Mouse (Mus musculus): ENCODE data around the gene Dpm3.

Gene Dpm3

DNA sequence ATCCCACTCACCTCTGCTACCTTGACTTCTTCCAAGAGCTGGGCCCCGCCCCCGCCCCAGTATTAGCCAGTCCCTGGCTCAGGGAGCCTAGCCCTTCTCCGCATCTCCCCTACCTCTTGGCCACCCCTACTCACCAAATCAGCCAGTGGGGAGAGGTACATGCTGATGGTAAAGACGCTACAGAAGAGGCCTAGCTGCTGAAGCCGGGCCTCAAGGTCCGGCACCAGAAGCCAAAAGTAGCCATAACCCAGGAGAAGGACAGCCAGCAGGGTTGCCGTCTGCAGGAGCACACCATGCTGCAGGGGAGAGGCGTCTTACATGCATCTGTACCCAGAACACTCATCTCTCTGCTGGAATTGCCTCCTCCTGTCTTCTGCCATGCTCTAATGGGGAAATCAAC, 9.8 kb downstream of the Dpm3 start:
- no peak for DNase-seq (ENCODE audit: low spot score)

- DNase-seq (ENCODE audit: low spot score) = peak; percentile 76
These were observed 11.0 kb downstream of the Dpm3 start, which contains the start of gene Slc50a1 for GRCm38 (mm10) chr3:89270051-89270755. Gene Slc50a1, minus strand, starts transcription at chr3:89270570.

- no peak for DNase-seq (ENCODE audit: low spot score)
These were observed 11.7 kb downstream of the Dpm3 start for GRCm38 (mm10) chr3:89270891-89271290.

DNA sequence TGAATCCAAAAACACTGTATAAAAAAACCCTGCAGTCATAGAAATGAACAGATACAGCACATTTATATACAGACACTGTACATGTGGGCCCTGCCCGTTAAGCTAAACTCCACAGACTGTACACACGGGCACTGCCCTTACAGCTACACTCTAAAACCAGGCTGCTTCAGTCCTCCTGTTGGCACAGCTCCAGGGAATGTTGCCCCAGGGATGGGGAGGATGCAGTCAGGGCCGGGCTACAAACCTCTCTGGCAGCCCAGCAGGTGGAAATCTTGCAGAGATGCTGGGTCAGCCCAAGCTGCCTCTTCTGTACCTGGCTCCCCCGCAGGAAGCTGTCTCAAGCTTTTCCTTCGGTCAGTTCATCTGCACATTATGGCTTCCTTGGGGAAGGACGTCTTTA, 12.6 kb downstream of the Dpm3 start:
- DNase-seq (ENCODE audit: low spot score) = no peak

GRCm38 (mm10) chr3:89276061-89276460, 16.9 kb downstream of the Dpm3 start:
- no peak for DNase-seq (ENCODE audit: low spot score)

- DNase-seq (ENCODE audit: low spot score) = no peak
These were observed 18.3 kb downstream of the Dpm3 start for GRCm38 (mm10) chr3:89277281-89278021.

DNA sequence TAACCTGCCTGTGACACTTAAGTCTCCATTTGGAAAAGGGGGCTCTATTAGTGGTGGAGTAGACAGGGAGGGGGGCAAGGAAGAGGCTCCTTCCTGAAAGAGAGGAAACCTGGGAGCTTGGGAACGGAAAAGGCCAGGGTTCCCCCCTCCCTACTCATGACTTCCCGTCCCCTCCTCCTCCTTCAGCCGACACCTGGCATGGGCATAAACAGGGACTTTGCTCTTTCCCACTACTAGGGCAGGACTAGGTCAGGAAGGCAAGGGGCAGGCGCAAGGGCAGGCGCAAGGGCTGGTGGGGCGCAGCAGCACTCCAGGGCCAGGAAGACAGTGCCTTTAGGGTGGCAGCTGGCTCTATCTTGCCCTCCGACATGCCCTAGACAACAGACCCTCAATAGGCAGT, 18.9 kb downstream of the Dpm3 start:
- no peak for DNase-seq (ENCODE audit: low spot score)

DNA sequence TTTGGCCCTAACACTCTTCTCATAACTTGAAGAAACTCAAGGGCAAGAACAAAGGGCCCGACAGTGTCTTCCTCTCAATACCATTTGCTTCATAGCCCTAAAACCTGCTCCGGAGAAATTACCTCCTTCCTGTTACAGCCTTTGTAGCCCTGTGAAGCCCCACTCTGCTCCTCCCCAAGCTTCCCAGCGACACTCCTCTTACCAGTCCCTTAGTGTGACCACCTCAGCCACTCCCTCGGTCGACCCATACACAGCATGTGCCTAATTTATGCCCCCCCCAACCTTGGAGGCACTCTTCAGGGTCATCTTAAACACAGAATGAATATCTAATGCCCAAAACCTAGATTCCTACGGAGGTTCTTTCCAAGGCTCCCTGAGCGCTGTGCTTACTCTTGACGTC, 19.5 kb downstream of the Dpm3 start:
- no peak for DNase-seq (ENCODE audit: low spot score)

DNA sequence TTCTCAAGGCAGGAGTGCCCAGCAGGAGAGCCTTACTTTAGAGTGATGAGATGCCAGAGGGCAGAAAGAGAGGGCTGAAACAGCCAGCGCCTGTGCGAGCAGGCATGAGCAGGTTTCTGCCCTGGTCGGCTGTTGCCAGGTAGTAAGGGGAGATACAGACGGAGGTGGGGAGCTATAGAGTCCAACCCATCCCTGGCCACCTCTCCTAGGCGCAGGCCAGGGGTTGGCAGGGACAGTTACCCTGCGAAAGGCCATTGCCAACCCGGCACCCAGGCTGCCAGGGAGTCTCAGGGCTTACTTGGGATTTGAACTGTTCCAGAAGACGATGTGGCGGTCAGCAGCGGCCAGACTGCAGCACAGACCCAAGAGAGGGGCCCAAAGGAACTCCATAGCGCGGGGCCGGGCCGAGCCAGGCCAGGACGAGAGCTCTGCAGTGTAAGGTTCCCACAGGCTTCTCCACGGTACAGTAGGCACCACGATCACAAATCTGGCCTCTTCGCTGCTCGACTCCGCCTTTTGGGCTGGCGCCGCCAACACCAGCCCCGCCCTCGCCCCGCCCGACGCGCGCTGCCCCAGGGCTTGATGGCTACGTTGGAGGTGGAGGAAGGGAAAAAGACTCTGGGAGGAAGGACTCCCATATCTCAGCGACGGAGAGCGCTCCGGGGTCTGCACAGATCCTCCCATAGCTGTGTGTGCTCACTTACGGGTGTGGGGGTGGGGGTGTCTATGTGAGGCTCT, 20.2 kb downstream of the Dpm3 start:
- peak; percentile 89 for DNase-seq (ENCODE audit: low spot score)

GRCm38 (mm10) chr3:89280050-89280605, 21.0 kb downstream of the Dpm3 start:
- DNase-seq (ENCODE audit: low spot score) = peak; percentile 63

GRCm38 (mm10) chr3:89280606-89281511, 21.7 kb downstream of the Dpm3 start, which contains the start of gene Efna1:
Gene Efna1, minus strand, starts transcription at chr3:89281142.
- DNase-seq (ENCODE audit: low spot score) = peak; percentile 72

DNA sequence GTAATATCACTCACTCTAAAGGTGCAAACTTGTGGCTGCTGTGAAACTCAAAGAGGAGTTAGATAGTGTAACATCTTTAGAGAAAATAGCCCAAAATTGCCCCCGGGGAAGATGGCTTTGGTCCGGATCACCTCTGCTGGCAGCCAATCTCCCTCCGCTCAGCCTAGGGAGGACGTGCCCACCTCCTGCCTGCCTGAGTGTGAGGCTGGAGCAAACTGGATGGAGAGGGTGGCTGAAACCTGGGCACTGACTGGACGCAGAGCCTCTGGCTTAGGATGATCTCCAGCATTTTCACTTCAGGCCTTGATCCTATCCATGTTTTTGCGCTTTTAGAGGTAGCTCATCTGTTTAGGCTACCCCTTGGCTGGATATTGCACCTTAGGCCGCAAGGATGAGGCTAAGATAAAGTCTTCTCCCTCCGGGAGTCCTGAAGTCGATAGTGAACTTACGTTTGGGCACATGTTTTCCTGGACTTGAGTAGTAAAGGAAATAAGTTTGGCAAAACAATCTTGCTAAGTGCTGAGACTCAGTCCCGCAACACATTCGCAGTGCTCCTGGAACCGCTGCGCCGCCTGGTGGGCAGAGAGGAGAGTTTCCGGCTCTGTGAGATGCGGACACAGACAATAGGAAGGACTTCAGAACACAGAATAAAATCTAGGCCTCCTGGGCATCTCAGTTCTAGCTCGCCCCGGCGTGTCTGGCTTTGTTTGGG, 22.6 kb downstream of the Dpm3 start:
- peak; percentile 96 for DNase-seq (ENCODE audit: low spot score)

DNA sequence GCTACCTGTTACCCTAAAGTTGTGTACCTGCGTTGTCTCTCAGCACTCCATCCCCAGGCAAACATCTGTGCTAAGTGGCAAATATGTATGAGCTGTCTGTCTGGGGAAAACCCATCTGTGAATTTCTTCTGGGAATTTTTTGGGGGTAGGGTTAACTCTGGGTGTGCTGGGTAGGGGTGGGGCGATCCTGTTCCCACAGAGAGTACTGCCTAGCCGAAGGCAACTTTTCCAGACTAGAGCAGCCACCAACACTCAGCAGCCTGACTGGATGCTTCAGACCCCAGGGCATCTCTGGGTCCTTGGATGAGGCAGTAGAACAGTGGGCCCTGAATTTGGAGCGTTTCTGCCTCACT, 23.1 kb downstream of the Dpm3 start:
- no peak for DNase-seq (ENCODE audit: low spot score)

DNA sequence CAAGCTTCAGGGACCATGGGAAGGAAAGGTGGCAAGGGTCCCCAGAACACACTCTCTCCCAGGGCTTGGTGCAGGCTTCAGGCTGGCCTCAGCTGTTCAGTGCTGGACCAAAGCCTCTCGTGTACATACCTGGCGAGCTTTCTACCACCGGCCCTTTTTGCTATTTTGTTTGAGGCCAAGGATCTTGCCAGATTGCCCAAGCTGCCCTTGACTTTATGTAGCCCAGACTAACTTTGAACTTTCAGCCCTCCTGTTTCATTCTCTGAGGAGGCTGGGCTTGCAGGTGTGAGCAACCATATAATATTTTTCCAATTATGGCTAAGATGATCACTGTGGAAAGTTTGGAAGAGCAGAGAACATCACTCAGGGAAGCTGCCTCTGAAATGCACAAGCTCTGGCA, 25.1 kb downstream of the Dpm3 start:
- no peak for DNase-seq (ENCODE audit: low spot score)

GRCm38 (mm10) chr3:89285526-89285925, 26.4 kb downstream of the Dpm3 start:
- DNase-seq (ENCODE audit: low spot score) = no peak

DNA sequence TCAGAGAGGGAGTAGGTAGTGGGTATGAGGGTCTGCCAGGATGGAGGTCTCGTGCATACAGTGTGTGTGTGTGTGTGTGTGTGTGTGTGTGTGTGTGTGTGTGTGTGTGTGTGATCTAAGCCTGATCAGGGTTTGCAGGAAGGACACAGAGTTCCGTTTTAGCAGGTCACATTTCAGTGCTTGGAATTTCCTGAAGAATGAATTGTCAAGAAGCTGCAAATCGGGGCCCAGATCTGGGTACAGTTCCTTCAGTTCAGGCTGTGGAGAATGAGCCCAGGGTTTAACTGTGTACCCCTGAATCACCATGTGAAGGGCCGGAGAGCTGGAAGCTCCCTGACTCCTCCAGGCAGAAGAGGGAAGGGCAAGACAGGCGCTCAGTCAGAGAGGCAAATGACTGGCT, 28.1 kb downstream of the Dpm3 start:
- DNase-seq (ENCODE audit: low spot score) = no peak

- DNase-seq (ENCODE audit: low spot score) = peak; percentile 29
These were observed 29.4 kb downstream of the Dpm3 start for GRCm38 (mm10) chr3:89288503-89288928.

GRCm38 (mm10) chr3:89291874-89292273, 32.7 kb downstream of the Dpm3 start:
- DNase-seq (ENCODE audit: low spot score) = no peak

GRCm38 (mm10) chr3:89292303-89292702, 33.1 kb downstream of the Dpm3 start:
- DNase-seq (ENCODE audit: low spot score) = no peak

DNA sequence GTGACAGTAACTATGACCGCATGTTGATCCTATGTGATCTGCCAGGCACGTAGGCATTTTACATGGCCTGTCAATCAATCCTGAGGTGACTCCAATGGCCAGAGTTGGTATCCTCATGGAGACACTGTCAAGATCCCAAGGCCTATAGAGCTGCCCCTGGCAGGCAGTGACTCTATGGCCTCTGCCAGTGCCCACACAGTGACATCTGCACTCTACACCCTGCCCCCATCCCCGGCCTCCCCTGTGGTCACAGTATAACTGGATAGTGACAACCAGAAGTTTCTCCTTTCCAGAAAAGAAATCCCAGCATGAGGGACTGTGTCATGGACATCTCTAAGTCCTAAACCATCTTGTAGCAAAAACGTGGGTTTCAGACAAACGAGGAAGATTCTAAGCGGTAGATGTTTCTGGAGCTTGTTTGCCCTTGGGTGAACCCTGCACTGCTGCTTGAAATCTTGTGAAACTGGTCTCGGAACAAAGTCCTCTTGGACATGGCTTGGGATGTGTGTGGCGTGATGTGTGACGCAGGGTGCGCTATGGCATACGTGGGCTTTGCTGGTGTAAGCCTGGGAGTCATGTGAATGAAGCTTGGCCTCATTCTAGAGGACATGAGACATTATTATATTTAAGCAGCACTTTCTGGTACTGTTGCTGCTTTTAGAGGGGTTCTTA, 34.2 kb downstream of the Dpm3 start:
- no peak for DNase-seq (ENCODE audit: low spot score)
